Mouse (Mus musculus) B cell, adult 2 months (primary cell): Measurements from ENCODE around the gene Tgm7.
"Not testable (repeated sequence)": the region's sequence is repeated elsewhere in the genome, so short reads cannot be mapped to it uniquely, and the experiment has no call there.

Experiments used
- DNase-seq, 2 experiments: peaks; one replicate each; pipeline ENCODE4 v3.0.0; 2022

The Tgm7 gene

DNA sequence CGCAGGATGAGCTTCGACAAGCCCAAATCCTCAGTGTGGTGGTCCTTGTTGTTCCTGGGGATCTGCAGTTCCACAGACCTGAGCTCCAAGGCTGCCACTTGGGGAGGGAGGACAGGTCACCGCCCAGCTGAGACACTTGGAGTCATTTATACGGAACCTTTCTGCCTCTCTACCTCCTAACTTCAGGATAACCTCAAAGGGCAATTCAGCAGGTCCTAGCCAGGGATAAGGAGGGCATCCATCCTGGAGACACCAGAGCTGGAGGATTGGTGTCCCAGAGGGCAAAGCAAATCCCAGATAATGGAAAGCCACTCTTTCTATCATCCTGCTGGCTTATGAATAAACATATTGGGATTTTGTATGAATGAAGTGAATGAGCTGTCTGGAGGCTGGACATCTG lies at the start of gene Tgm7:
Gene Tgm7, minus strand, starts transcription at position 101 of the 400 bp plus-strand sequence.
- no peak for DNase-seq

DNA sequence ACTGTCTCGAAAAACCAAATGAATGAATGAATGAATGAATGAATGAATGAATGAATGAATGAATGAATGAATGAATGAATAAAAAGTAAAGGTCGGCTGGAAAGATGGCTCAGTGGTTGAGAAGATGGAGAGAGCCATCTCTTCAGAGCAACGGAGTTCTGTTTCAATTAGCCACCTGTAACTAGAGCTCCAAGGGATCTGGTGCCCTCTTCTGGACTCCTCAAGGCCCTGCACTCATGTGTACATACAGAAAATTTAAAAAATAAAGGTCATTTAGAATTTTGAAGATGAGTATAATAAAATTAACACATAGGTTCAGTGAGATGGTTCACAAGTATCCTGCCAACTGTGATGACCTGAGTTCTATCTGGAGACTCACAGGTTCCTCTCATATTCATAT lies 43.5 kb upstream of the Tgm7 start:
- no peak for DNase-seq

DNA sequence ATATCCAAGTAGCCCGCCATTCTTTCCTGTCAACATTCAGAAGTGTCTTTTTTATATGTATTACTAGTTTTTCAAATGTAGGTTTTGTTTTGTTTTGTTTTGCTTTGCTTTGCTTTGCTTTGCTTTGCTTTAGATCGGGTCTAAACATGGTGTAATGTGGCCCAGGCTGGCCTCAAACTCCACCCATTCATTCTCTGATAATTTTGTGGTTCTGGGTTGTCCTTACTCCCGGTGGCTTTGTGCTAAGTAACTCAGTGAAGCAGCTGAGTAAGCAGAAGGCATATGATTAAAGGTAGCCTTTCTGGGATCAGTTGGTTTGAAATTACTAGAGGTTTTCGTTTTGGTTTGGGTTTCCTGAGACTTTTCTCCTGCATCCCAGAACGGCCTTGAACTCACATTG lies 40.1 kb upstream of the Tgm7 start:
- no peak for DNase-seq

DNA sequence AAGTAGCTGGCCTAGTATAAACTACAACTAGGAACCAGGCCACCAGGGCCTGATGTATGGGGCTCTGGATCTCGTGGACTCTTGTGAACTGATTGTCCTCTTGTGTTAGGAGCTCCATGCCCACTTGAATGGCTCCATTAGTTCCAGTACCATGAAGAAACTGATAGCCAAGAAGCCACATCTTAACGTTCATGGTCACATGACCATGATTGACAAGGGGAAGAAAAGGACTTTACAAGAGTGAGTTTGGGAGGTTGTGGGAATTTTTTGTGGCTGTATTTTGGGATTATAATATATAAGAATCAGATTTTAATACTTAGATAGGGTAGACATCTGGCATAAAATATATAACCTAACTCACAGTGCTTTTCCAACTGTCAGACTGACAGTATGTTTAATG lies 32.8 kb upstream of the Tgm7 start:
- no peak for DNase-seq

DNA sequence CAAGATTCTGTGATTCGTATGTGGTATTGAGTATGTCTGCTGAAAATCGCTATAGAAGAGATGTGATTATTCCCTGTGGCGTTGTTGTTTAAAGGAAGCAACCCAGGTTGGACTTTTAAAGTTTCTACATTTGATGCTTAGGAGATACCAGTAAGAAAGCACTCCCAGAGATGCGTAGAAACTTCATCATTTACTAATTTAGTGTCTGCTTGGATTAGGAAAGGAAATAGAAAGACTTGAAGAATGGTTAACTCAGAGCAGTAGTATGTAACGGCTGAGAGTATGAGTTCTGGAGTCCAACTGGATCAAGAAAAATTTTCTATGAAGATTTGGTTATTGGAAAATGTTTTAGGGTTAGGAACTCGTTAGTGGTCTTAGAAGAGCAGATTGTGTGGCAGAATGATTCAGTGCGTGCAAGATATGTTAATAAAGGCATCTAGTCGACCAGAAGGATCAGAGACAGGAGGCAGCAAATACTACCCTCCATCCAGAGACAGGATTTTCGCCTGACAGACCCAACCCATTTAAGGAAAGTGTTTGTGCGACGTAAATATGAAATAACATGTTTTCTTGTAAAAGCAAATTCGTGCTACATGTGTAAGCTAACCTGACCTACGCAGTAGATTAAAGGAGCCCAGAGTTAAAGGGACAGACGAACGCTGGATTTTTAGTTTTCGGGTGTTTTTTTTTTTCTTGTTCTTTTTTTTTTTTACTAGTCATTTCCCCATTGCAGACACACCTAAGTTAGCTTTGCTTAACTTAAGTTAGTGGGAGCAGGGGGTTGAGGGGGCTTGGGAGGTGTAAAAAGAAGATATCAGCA lies 31.8 kb upstream of the Tgm7 start:
- no peak for DNase-seq

DNA sequence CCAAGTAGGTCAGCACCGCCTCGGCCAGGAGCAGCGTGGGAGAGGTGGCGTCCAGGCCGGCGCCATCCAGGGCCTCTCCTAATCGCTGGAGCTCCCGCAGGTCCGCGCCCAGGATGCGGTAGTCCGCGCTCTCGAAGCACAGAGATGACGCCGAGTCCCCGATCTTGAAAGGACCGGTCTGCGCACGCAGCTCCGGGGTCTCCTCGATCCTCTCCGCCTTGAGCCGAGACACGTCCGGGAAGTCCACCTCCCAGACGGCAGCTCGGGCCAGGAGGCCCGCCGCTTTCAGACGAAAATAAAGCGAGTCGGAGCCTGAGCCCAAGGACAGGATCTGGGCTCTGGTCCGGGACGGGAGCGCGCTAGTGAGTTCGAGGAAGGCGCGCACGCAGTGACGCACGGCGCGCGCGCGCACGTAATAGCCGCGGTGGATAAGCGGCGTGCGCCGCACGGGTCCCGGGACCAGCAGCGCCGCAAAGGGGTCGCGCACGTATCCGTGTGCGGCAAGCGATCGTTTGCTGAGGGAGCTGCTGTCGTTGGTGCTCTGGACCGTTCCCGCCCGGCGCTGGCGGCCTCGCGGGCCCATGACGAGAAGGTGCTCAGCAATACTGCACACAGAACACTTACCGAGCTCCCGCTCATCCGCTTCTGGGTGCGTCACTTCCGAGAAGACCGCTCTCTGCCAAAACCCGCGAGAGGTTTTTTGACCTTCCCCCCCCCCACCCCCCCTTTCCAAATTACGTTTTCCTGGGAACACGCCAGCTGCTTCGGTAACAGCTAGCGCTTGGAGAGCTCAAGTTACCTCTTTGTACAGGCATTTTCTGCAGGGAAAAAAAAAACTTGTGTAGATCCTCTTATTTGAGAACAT lies 30.7 kb upstream of the Tgm7 start, which contains the start of the genes Adal and Lcmt2:
Gene Adal, plus strand, starts transcription at position 411 of the 865 bp plus-strand sequence.
Gene Lcmt2, minus strand, starts transcription at position 636 of the 865 bp plus-strand sequence.
- peak; percentile 89 to 94 for DNase-seq

DNA sequence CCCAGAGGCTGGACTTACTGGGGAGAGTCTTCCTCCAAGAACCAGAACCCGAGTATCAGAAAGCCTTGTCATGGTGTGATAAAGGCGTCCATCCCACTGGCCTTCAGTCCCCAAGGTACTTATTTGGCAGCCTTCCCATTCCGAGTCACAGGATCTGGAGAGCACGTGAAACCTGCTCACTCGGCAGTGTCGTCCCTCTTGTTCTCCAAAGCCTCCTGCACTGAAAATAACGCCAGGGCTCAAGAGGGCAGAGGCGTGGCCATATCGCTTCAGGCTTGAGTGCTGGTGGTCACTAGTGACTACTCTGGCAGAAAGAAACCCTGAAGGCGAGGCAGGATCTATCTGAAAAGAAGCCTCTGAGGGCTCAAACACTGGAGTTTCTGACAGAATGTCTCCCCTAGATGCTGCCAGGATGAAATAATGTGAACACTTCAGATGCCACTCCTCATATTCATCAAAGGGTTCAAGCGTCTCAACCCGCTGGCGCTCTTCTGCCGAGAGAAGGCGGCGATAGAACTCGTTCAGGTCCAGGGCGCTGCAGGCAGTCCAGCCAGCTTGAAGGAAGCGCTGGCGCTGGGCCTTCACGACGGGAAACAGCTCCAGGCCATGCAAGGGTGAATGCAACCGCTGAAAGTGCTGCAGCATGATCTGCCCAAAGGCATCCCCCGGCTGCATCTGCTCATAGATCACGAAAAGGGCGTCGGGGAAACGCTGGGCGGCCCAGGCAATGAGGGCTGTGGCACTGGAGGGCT lies 29.8 kb upstream of the Tgm7 start:
- DNase-seq: no peak

DNA sequence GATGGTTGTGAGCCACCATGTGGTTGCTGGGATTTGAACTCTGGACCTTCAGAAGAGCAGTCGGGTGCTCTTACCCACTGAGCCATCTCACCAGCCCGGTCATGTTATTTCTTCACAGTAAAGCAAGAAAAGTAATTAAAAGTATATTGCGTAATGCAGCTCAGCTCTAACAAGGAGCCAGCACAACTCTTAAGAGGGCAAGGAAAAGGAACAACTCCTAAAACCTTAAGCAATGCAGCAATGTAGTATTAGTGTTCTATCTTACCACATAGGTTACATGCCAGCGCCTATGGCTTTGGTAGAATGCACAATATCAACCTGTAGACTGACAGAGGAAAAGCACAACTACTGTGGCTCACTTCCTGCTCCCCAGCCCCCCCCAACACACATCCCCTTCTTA lies 27.8 kb upstream of the Tgm7 start:
- DNase-seq: no peak

DNA sequence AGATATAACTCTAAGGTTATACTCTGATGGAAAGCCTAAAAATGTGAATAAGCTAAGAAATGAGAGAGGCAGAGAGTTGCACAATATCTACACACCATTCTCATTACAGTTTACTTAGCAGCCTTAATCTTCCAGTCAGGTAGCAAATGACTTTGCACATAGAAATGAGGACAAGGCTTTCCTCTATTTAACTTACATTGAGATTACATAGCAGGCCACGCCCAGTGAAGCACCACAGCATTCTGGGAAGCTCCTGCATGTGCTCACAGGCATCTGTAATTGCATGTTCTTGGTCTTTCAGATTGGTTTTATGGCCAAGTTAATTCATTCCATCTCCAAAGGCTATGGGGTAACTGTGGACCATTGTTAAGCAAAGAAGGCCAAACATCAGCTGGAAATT lies 23.2 kb upstream of the Tgm7 start:
- no peak for DNase-seq

DNA sequence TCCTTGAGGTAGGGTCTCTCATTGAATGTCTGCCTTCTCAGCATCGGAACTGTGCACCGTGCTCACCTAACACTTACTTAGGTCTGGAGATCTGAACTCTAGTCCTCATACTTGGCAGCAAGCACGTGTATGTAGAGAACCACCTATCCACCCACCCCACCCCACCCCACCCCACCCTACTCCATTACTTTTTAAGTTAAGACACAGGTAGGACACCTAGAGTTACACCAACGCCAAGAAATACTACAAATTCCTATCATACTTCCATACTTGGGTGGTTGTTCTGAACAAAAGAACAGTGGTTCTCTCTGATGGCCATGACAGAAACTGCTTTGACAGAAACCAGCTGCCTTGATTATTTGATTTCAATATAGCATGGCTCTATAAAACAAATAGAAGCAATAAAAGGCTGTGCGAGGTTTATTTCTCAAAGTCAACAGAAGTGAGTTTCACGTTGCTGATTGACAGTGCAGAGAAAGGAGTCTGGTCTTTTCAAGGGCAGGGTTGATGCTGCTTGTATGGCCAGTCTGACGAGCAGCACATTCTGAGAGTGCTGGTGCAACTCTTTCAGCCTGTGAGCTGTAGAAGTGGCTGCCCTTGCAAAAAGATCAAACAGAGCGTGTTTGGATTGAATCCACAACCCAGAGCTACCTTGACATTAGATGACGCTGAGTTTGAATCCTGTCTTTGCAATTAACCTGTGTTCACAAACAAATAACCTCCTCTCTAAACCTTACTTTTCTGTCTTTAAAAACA lies 19.4 kb upstream of the Tgm7 start:
- no peak for DNase-seq

DNA sequence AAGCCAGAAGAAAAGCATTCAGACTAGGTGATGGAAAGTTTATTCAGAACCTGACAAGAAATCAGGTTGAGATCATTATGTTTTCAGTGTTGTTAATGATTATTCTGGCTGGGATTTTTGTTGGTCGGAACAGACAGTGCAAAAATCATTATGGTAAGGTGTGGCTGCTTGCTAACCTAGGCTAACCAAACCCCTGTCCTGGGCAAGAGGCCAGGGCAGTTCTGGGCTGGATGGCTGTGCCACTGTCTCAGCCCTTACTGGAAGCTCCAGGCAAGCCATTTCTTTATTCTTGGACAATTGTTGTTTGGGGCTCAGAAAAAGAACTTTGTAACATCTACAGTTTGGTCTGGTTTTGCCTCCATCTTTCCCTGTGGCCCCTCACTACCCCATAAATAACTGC lies 17.9 kb upstream of the Tgm7 start:
- DNase-seq: no peak

DNA sequence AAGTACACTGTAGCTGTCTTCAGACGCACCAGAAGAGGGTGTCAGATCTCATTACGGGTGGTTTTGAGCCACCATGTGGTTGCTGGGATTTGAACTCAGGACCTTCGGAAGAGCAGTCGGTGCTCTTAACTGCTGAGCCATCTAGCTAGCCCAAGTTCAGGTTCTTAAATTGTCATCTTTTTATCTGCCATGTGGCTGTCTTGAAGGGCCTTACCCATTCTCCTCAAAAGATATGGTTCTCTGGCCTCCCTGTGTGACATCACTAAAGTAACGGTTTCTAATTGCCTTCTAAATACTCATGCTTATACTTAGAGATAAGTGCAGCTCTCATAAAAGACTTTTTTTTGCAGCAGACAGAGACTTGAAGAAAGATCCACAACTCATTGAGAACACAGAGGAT lies 16.7 kb upstream of the Tgm7 start:
- not testable (repeated sequence) for DNase-seq

DNA sequence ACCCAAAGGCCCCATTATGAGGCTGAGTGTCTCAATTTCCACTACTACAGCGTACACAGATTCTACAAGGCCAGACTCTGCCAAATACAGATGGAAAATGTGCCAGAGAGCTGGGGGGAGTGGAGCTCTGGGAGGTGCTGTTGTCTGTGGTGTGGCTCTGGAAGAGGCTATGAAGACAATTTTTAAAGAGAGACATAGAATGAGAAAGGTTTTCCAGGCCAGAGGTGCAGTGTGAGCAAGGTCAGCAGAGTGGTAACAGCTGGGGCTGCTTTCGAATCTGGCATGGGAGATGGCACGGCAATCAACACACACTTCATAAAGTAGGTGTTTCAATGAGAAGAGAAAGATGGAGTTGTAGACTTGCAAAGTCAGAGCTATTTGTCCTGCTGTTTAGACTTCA lies 9.7 kb upstream of the Tgm7 start:
- DNase-seq: no peak

DNA sequence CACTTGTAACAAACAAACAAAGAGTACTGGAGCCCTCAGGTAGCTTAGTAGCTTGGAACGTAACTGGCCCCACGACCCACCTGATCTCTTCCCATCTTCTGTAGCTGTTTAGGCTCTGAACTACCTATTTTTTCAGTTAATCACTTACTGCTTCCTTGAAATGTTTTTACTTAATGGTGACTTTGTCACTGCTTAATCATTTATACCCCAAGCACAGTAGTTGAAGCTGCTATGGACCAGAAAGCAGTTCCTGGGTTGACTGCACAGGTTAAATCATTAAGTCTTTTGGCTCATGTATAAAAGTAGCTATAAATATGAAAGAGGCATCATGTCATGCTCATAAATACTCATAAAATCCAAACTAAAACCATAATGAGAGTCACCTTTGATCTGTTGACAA lies 5.8 kb upstream of the Tgm7 start:
- DNase-seq: no peak

DNA sequence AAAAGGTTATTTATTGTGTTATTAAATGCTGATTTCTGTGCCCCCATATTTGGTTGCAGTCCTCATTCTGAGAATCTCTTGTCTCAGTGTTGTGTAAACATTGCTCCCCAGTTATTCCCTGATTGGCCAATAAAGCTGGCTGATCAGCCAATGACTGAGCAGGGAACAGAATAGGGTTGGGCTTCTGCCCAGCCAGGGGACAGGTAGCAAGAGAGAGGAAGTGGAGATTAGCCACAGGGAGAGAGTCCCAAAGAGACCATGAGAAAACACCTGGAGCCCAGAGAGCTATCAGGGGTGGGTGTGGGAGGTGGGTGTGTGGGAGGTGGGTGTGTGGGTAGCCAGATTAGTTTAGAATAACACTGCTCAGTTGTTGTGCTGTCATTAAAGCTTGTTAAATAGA lies 3.7 kb downstream of the Tgm7 start:
- DNase-seq: no peak

DNA sequence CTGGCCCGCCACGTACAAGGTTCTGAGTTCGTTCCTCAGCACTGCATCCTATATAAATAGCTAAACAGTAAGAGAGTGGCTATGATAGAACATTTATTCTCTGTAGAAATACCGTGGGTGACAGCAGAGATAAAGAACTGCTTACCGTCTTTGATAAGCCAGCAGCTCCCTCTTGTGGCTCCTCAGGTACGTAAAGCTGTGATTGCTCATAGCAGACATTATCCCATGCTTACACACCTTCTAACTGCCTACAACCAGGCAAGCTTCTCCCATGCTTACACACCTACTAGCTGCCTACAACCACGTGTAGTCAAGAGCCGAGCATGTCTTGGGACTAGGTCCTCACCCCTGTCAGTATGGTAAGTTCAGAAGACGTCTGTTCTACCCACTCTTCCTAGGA lies 7.5 kb downstream of the Tgm7 start:
- peak; percentile 50 to 51 for DNase-seq

DNA sequence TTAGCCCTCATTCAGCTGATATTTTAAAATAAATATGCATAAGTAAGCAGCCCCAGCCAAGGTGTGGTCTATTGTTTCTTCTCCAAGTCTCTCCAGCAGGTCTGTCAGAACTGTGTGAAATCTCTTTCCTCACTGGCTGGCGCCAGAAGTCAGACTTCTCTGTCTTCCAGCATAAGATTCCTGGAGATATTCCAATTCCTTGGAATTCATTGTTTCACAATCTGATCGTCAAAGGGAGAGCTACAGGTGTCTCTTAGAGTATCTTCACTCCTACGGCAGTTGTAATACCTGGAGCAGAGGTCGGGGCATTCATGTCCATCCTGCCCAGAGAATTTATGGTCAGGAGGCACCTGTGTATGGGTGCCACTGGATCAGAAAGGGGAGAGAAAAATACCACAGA lies 19.8 kb downstream of the Tgm7 start:
- no peak for DNase-seq

DNA sequence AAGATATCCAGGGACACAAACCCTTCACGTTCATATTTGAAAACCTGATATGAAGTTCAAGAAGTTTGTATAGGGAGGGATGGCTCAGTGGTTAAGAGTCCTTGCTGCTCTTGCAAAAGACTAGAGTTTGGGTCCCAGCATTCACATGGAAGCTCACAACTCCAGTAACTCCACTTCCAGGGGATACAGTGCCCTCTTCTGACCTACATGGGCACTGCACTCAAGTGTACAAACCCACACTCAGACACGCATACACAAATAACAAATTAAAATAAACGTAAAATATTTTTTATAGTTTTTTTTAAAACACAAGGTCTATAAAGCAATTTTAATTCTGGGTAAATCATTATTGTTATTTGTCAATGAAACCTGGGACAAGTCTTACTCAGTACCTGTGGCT lies 21.1 kb downstream of the Tgm7 start:
- no peak for DNase-seq

DNA sequence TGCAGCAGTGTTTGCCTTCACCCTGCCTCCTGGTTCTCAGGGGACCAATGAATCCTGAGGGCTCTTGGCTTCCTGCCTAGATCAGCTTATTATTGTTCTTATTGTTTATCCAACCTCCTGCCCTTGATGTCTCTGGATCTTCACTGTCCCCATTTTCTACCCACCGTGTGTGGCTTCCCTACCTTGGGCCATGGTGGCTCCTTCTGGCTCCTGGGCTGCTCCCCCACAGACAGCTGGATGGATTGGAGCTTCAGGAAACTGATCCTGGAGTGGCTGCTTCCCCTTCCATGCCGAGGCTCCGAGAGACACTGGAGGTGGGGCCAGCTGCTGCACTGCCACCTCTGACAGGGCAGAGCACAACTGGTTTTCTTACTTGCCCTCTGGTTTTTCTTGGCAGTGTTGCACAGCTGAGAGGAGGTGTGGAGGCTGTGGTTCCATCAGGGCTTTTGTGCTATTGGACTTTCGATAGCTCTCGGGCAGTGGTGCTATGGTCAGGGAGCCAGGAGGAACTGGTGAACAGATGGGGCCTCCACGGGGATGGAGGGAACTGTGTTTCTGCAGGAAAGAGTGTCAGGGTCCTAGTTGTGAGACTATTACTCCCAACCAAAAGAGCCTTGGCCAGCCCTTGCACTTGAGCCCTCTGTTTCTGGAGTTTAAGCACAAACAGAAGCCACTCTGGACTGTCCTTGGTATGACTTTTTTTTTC lies 24.0 kb downstream of the Tgm7 start, which contains the start of gene Tgm5:
Gene Tgm5, minus strand, starts transcription at position 362 of the 706 bp plus-strand sequence.
- no peak for DNase-seq

DNA sequence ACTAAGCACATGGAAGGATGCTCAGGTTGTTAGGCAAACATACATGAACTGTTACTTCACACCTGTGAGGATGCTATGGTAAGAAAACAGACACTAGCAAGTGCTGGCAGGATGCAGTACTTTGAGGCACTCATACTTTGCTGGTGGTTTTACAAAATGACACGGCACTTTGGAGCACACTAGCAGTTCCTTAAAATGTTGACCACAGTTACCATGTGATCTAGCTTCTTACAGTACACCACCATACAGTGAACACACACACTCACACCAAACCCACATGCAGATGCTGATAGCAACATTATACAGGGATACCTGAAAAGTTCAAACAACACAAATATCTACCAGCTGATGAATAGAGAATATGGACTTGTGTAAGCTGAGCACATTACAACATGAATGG lies 27.0 kb downstream of the Tgm7 start:
- no peak for DNase-seq

DNA sequence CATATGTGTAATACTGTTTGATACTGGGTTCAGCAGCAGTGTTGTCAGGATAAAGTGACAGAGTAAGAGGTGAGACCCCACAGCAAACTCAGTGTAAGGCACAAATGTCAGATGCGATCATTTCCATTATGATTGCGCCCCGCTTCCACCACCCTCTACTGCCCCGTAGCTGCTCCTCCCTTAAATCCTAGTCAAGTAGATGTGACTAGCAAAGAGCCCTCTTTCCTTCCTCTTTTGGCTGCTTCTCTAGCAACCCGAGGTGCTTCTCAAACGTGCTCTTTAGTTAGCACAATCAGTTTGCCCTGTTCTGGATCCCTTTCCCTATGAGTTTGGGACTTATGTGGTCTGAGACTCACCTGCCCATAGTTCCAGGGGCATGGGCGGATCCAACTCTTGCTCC lies 34.8 kb downstream of the Tgm7 start:
- DNase-seq: no peak

DNA sequence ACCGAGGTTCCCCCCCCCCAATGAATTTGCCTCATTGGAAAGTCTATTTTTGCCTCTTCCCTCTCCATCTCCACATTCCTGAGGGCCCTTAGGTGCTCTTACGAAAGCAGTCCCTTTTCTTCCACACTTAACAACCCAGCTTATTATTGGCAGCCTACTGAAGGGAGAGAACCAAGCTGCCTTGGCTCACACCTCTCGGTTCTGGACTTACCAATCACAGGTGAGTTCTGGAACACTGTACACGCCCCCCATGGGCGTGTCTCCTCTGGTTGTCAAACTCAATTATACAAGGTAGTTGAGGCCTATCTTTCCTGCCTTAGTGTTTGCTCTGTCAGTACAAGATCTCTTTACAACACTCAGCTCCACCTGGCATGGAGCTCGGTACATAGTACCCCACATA lies 37.7 kb downstream of the Tgm7 start:
- no peak for DNase-seq
